Mouse (Mus musculus) embryo, embryonic 9.5 days (tissue): ENCODE data around the gene Cdh23.

ENCODE experiments used
- DNase-seq: peaks from one replicate; pipeline ENCODE4 v3.0.0-alpha.2; 2017; ENCODE audit errors: extremely low spot score

Gene Cdh23

GRCm38 (mm10) chr10:60474549-60474948, 221.7 kb downstream of the Cdh23 start:
- DNase-seq, result no peak

GRCm38 (mm10) chr10:60473782-60474322, 222.4 kb downstream of the Cdh23 start:
- DNase-seq, result no peak

GRCm38 (mm10) chr10:60467752-60468151, 228.5 kb downstream of the Cdh23 start:
- no peak for DNase-seq

- DNase-seq, result no peak
Measured at GRCm38 (mm10) chr10:60463953-60464647, 232.2 kb downstream of the Cdh23 start.

- DNase-seq, result no peak
Measured at GRCm38 (mm10) chr10:60456662-60457397, 239.5 kb downstream of the Cdh23 start.

- DNase-seq, result no peak
Measured at GRCm38 (mm10) chr10:60455193-60455592, 241.1 kb downstream of the Cdh23 start.

- no peak for DNase-seq
Measured at GRCm38 (mm10) chr10:60447186-60447585, 249.1 kb downstream of the Cdh23 start.

GRCm38 (mm10) chr10:60445031-60445593, 251.2 kb downstream of the Cdh23 start:
- DNase-seq, result peak; percentile 88

GRCm38 (mm10) chr10:60443078-60443477, 253.2 kb downstream of the Cdh23 start:
- no peak for DNase-seq

GRCm38 (mm10) chr10:60442321-60442720, 254.0 kb downstream of the Cdh23 start:
- DNase-seq, result no peak

- DNase-seq, result no peak
Measured at GRCm38 (mm10) chr10:60432679-60433078, 263.6 kb downstream of the Cdh23 start.

- no peak for DNase-seq
Measured at GRCm38 (mm10) chr10:60430591-60430990, 265.7 kb downstream of the Cdh23 start.

GRCm38 (mm10) chr10:60430001-60430400, 266.3 kb downstream of the Cdh23 start:
- DNase-seq, result no peak

- no peak for DNase-seq
Measured at GRCm38 (mm10) chr10:60422756-60423155, 273.5 kb downstream of the Cdh23 start.

GRCm38 (mm10) chr10:60419624-60420023, 276.7 kb downstream of the Cdh23 start:
- DNase-seq, result no peak

GRCm38 (mm10) chr10:60418137-60418536, 278.2 kb downstream of the Cdh23 start:
- peak; percentile 68 for DNase-seq

GRCm38 (mm10) chr10:60417041-60417440, 279.2 kb downstream of the Cdh23 start:
- no peak for DNase-seq

GRCm38 (mm10) chr10:60413756-60414155, 282.5 kb downstream of the Cdh23 start:
- no peak for DNase-seq

- DNase-seq, result peak; percentile 31
Measured at GRCm38 (mm10) chr10:60411794-60412193, 284.5 kb downstream of the Cdh23 start.

GRCm38 (mm10) chr10:60407831-60408230, 288.5 kb downstream of the Cdh23 start:
- peak; percentile 73 for DNase-seq

- no peak for DNase-seq
Measured at GRCm38 (mm10) chr10:60405460-60406177, 290.7 kb downstream of the Cdh23 start.
